Mouse (Mus musculus): ENCODE measurements at regions not wholly inside any gene's neighbourhood (a gene's known extent, or its start where the extent isn't known, plus 50 kb on each side); places are given as distances from the start of the nearest gene placed in this dataset.
A peak's percentile ranks its signal among the peaks of the same experiment; 100 is the strongest.
"Not testable (repeated sequence)": the region's sequence is repeated elsewhere in the genome, so short reads cannot be mapped to it uniquely, and the experiment has no call there.

- Histone ChIP-seq H3K27ac (peak overlapping the region; percentile 35; the same call in 1 of the 2 replicates), H3K9me3 (no peaks in the 10 kb centered on the region), H3K4me3 (replicated peaks) (no peak overlapping the region), H3K36me3 (no peaks in the 10 kb centered on the region), H3K4me1 (replicated peaks) (peaks cover 46% of the 10 kb centered on the region), H3K27me3 (peaks cover 41% of the 10 kb centered on the region), H3K4me2 (replicated peaks) (no peak overlapping the region), H3K9ac (replicated peaks) (no peak overlapping the region)
- WGBS = 73% methylated on average over 6 of the region's 6 CpGs
- peak; percentile 12; the same call in 1 of the 2 replicates for ATAC-seq
These were observed 153.6 kb downstream of the Kif26a start for GRCm38 (mm10) chr12:112299603-112300002.

GRCm38 (mm10) chr12:112300125-112300524 lies 154.1 kb downstream of the Kif26a start:
- no peak overlapping the region for H3K4me2 ChIP-seq (replicated peaks)
- no peak overlapping the region for H3K9ac ChIP-seq (replicated peaks)
- 78% methylated on average over 4 of the region's 4 CpGs for WGBS
- no peak overlapping the region for H3K27ac ChIP-seq
- H3K4me3 ChIP-seq (replicated peaks) = no peak overlapping the region
- no peaks in the 10 kb centered on the region for H3K36me3 ChIP-seq
- no peak for ATAC-seq
- peaks cover 38% of the 10 kb centered on the region for H3K27me3 ChIP-seq
- peaks cover 46% of the 10 kb centered on the region for H3K4me1 ChIP-seq (replicated peaks)
- H3K9me3 ChIP-seq = no peaks in the 10 kb centered on the region

GRCm38 (mm10) chr12:112301411-112301891 lies 155.4 kb downstream of the Kif26a start:
- 8% methylated on average over 13 of the region's 13 CpGs for WGBS
- Histone ChIP-seq H3K27ac (peak overlapping the region; percentile 39; the same call in 1 of the 2 replicates), H3K4me2 (replicated peaks) (peak overlapping the region; percentile 34), H3K9me3 (no peaks in the 10 kb centered on the region), H3K4me3 (replicated peaks) (no peak overlapping the region), H3K27me3 (peaks cover 35% of the 10 kb centered on the region), H3K4me1 (replicated peaks) (peaks cover 49% of the 10 kb centered on the region), H3K9ac (replicated peaks) (no peak overlapping the region), H3K36me3 (no peaks in the 10 kb centered on the region)
- ATAC-seq = peak; percentile 51; the same call in 1 of the 2 replicates

GRCm38 (mm10) chr12:112301929-112302328 lies 155.9 kb downstream of the Kif26a start:
- peak; percentile 53 for ATAC-seq
- Histone ChIP-seq H3K36me3 (no peaks in the 10 kb centered on the region), H3K4me3 (replicated peaks) (no peak overlapping the region), H3K27ac (peak overlapping the region; percentile 39; the same call in 1 of the 2 replicates), H3K4me2 (replicated peaks) (peak overlapping the region; percentile 34), H3K9me3 (no peaks in the 10 kb centered on the region), H3K4me1 (replicated peaks) (peaks cover 54% of the 10 kb centered on the region), H3K9ac (replicated peaks) (no peak overlapping the region), H3K27me3 (peaks cover 35% of the 10 kb centered on the region)
- 12% methylated on average over 8 of the region's 8 CpGs for WGBS

- H3K4me1 ChIP-seq (replicated peaks) = peaks cover 38% of the 10 kb centered on the region
- H3K9ac ChIP-seq (replicated peaks) = no peak overlapping the region
- H3K36me3 ChIP-seq = no peaks in the 10 kb centered on the region
- no peaks in the 10 kb centered on the region for H3K9me3 ChIP-seq
- H3K27ac ChIP-seq = no peak overlapping the region
- no peak for ATAC-seq
- H3K27me3 ChIP-seq = peaks cover 15% of the 10 kb centered on the region
- no peak overlapping the region for H3K4me2 ChIP-seq (replicated peaks)
- 68% methylated on average over 7 of the region's 7 CpGs for WGBS
- H3K4me3 ChIP-seq (replicated peaks) = no peak overlapping the region
These were observed 160.2 kb downstream of the Kif26a start for GRCm38 (mm10) chr12:112306208-112306607.

- Histone ChIP-seq H3K9ac (replicated peaks) (no peak overlapping the region), H3K9me3 (no peaks in the 10 kb centered on the region), H3K27me3 (peaks cover 7% of the 10 kb centered on the region; the same call in 1 of the 2 replicates), H3K36me3 (no peaks in the 10 kb centered on the region), H3K4me2 (replicated peaks) (no peak overlapping the region), H3K27ac (no peak overlapping the region), H3K4me3 (replicated peaks) (no peak overlapping the region), H3K4me1 (replicated peaks) (peaks cover 22% of the 10 kb centered on the region)
- ATAC-seq = no peak
These were observed 162.0 kb downstream of the Kif26a start for GRCm38 (mm10) chr12:112308016-112308415.

GRCm38 (mm10) chr12:112309096-112309495 lies 163.1 kb downstream of the Kif26a start:
- peaks cover 22% of the 10 kb centered on the region for H3K4me1 ChIP-seq (replicated peaks)
- not testable (repeated sequence) for H3K4me3 ChIP-seq (replicated peaks); H3K9ac ChIP-seq (replicated peaks); H3K4me2 ChIP-seq (replicated peaks); H3K36me3 ChIP-seq; ATAC-seq; H3K27me3 ChIP-seq; H3K9me3 ChIP-seq; H3K27ac ChIP-seq
- WGBS = 96% methylated on average over 13 of the region's 13 CpGs

GRCm38 (mm10) chr12:112309781-112310180 lies 163.8 kb downstream of the Kif26a start:
- H3K27ac ChIP-seq = no peak overlapping the region
- H3K4me1 ChIP-seq (replicated peaks) = peaks cover 22% of the 10 kb centered on the region
- H3K27me3 ChIP-seq = no peaks in the 10 kb centered on the region
- ATAC-seq = no peak
- no peak overlapping the region for H3K4me3 ChIP-seq (replicated peaks)
- no peaks in the 10 kb centered on the region for H3K9me3 ChIP-seq
- WGBS = 89% methylated on average over 10 of the region's 10 CpGs
- H3K4me2 ChIP-seq (replicated peaks) = no peak overlapping the region
- H3K9ac ChIP-seq (replicated peaks) = no peak overlapping the region
- no peaks in the 10 kb centered on the region for H3K36me3 ChIP-seq

GRCm38 (mm10) chr12:112310661-112311060 lies 164.7 kb downstream of the Kif26a start:
- Histone ChIP-seq H3K27ac (no peak overlapping the region), H3K9ac (replicated peaks) (no peak overlapping the region), H3K4me3 (replicated peaks) (no peak overlapping the region), H3K4me2 (replicated peaks) (no peak overlapping the region), H3K9me3 (no peaks in the 10 kb centered on the region), H3K36me3 (no peaks in the 10 kb centered on the region), H3K27me3 (no peaks in the 10 kb centered on the region), H3K4me1 (replicated peaks) (peaks cover 21% of the 10 kb centered on the region)
- WGBS = 81% methylated on average over 10 of the region's 10 CpGs
- peak; percentile 70; the same call in 1 of the 2 replicates for ATAC-seq

GRCm38 (mm10) chr12:112314781-112315180 lies 168.8 kb downstream of the Kif26a start:
- no peak overlapping the region for H3K9ac ChIP-seq (replicated peaks)
- peaks cover 3% of the 10 kb centered on the region; the same call in 1 of the 2 replicates for H3K27me3 ChIP-seq
- H3K36me3 ChIP-seq = no peaks in the 10 kb centered on the region
- no peaks in the 10 kb centered on the region for H3K9me3 ChIP-seq
- peaks cover 12% of the 10 kb centered on the region for H3K4me1 ChIP-seq (replicated peaks)
- no peak for ATAC-seq
- no peak overlapping the region for H3K27ac ChIP-seq
- H3K4me2 ChIP-seq (replicated peaks) = no peak overlapping the region
- no peak overlapping the region for H3K4me3 ChIP-seq (replicated peaks)
- 83% methylated on average over 5 of the region's 5 CpGs for WGBS

- Histone ChIP-seq H3K9me3 (no peaks in the 10 kb centered on the region), H3K4me3 (replicated peaks) (no peak overlapping the region), H3K4me2 (replicated peaks) (no peak overlapping the region), H3K9ac (replicated peaks) (no peak overlapping the region), H3K4me1 (replicated peaks) (peaks cover 4% of the 10 kb centered on the region), H3K27me3 (peaks cover 3% of the 10 kb centered on the region; the same call in 1 of the 2 replicates), H3K36me3 (no peaks in the 10 kb centered on the region), H3K27ac (no peak overlapping the region)
- WGBS = 93% methylated on average over 9 of the region's 9 CpGs
- ATAC-seq = no peak
These were observed 171.2 kb downstream of the Kif26a start for GRCm38 (mm10) chr12:112317191-112317590.

- Histone ChIP-seq H3K4me1 (replicated peaks) (peaks cover 4% of the 10 kb centered on the region), H3K4me2 (replicated peaks) (no peak overlapping the region), H3K36me3 (no peaks in the 10 kb centered on the region), H3K9me3 (no peaks in the 10 kb centered on the region), H3K9ac (replicated peaks) (no peak overlapping the region), H3K27me3 (peaks cover 3% of the 10 kb centered on the region; the same call in 1 of the 2 replicates), H3K27ac (no peak overlapping the region), H3K4me3 (replicated peaks) (no peak overlapping the region)
- ATAC-seq = no peak
- 78% methylated on average over 5 of the region's 5 CpGs for WGBS
These were observed 170.8 kb upstream of the A530016L24Rik start for GRCm38 (mm10) chr12:112318461-112318860.

GRCm38 (mm10) chr12:112322196-112322595 lies 167.1 kb upstream of the A530016L24Rik start:
- Histone ChIP-seq H3K9me3 (no peaks in the 10 kb centered on the region), H3K27ac (no peak overlapping the region), H3K9ac (replicated peaks) (no peak overlapping the region), H3K4me3 (replicated peaks) (no peak overlapping the region), H3K27me3 (peaks cover 10% of the 10 kb centered on the region; the same call in 1 of the 2 replicates), H3K4me2 (replicated peaks) (no peak overlapping the region), H3K36me3 (no peaks in the 10 kb centered on the region), H3K4me1 (replicated peaks) (peaks cover 6% of the 10 kb centered on the region)
- ATAC-seq = no peak
- whole genome bisulfite sequencing = 95% methylated on average over 2 of the region's 2 CpGs

Data from midbrain, embryonic 13.5 days (tissue).